Mouse (Mus musculus): ENCODE measurements around the gene Gm29666. TPM values are rescaled to one million over a fixed set of nuclear protein-coding genes. Genes with fewer than 3 reads are reported as not detected.

The Gm29666 gene
- polyA plus RNA-seq, 1 experiment from 2014 or later = 0.52 TPM

DNA sequence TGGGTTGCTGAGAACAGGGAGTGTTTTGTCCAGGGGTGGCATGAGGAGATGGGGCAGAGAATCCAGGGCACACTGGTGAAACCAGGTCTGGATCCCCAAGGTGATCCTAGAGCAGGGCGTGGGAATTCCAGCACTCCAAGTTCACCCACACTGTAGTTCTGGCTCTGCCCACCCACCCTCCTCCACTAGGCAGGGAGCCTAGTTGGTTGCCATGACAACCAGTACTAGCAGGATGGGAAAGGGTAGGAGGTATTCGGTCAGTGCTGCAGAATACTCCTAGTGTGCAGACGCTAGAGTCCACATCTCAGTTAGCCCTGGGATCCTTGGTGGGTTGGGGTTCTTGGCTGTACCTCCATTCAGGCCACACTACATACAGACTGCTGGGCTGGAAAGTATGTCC is 38.0 kb upstream of the Gm29666 start:
- Histone ChIP-seq H3K9ac (ENCODE audit: low read depth, low read length) (no peak overlapping the region), H3K4me2 (no peak overlapping the region), H3K36me3 (ENCODE audit: control insufficient read depth, insufficient read depth, low read length) (0 out of 2 replicates have a peak, but pooled peaks cover 2% of the 10 kb centered on the region), H3K9me3 (replicated peaks; ENCODE audit: control insufficient read depth, low read length) (no peaks in the 10 kb centered on the region), H3K4me1 (ENCODE audit: control insufficient read depth, insufficient read depth, low read length) (no peaks in the 10 kb centered on the region), H3K4me3 (ENCODE audit: low read depth, low read length) (no peak overlapping the region), H3K27me3 (ENCODE audit: control insufficient read depth, insufficient read depth, low read length) (no peaks in the 10 kb centered on the region), H3K27ac (ENCODE audit: low read depth, low read length) (no peak overlapping the region)
- 56% methylated on average over 3 of the region's 3 CpGs for WGBS (ENCODE audit: insufficient replicate concordance)
- ATAC-seq (replicated peaks; ENCODE audit: insufficient number of reproducible peaks, low FRiP score, low TSS enrichment) = no peak

DNA sequence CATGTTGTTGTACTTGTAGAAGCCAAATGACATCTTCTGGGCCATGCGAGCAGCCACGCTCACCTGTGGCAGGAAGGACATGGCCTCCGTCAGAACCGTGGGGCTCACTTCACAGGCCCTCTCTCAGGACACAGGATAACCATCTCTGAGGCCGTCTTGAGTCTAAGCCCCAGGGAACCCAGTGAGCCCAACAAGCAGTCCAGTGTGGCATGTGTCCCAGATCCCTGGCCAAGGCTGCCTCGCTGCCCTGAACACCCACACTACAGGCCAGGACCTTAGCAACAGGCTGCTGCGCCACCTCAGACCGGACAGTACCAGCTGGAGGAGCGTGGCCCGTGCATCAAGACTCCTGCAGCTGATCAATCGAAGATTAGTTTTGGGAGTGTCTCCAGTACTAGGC is 33.4 kb upstream of the Gm29666 start:
- no peak overlapping the region for H3K4me3 ChIP-seq (ENCODE audit: low read depth, low read length)
- peaks cover 6% of the 10 kb centered on the region; the same call in 1 of the 2 replicates for H3K36me3 ChIP-seq (ENCODE audit: control insufficient read depth, insufficient read depth, low read length)
- H3K27ac ChIP-seq (ENCODE audit: low read depth, low read length) = no peak overlapping the region
- H3K4me1 ChIP-seq (ENCODE audit: control insufficient read depth, insufficient read depth, low read length) = peaks cover 8% of the 10 kb centered on the region; the same call in 1 of the 2 replicates
- no peaks in the 10 kb centered on the region for H3K27me3 ChIP-seq (ENCODE audit: control insufficient read depth, insufficient read depth, low read length)
- no peaks in the 10 kb centered on the region for H3K9me3 ChIP-seq (replicated peaks; ENCODE audit: control insufficient read depth, low read length)
- H3K4me2 ChIP-seq = no peak overlapping the region
- no peak overlapping the region for H3K9ac ChIP-seq (ENCODE audit: low read depth, low read length)
- 81% methylated on average over 11 of the region's 11 CpGs for WGBS (ENCODE audit: insufficient replicate concordance)
- no peak for ATAC-seq (replicated peaks; ENCODE audit: insufficient number of reproducible peaks, low FRiP score, low TSS enrichment)

DNA sequence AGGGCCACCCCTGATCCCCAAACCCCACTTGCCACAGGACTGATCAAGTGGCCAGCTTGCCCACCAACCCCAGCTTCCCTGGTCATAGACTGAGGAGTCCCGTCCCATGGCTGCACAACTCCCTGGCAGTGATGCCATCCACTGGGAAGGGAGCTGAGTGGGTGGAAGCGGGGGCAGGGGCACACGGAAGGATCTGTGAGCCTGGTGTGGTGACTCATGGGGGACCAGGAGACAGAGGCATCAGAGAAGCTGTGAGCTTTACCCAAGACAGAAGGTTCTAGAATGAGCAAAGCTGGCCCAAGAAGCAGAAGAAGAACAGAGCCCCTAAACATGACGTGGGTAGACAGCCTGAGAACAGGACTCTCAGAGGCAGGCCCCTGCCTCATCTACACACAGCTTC is 30.2 kb upstream of the Gm29666 start:
- no peak overlapping the region for H3K4me3 ChIP-seq (ENCODE audit: low read depth, low read length)
- 86% methylated on average over 4 of the region's 4 CpGs for WGBS (ENCODE audit: insufficient replicate concordance)
- H3K9me3 ChIP-seq (replicated peaks; ENCODE audit: control insufficient read depth, low read length) = no peaks in the 10 kb centered on the region
- ATAC-seq (replicated peaks; ENCODE audit: insufficient number of reproducible peaks, low FRiP score, low TSS enrichment) = no peak
- H3K27me3 ChIP-seq (ENCODE audit: control insufficient read depth, insufficient read depth, low read length) = no peaks in the 10 kb centered on the region
- H3K4me2 ChIP-seq = no peak overlapping the region
- no peak overlapping the region for H3K9ac ChIP-seq (ENCODE audit: low read depth, low read length)
- H3K36me3 ChIP-seq (ENCODE audit: control insufficient read depth, insufficient read depth, low read length) = peaks cover 4% of the 10 kb centered on the region; the same call in 1 of the 2 replicates
- no peak overlapping the region for H3K27ac ChIP-seq (ENCODE audit: low read depth, low read length)
- H3K4me1 ChIP-seq (ENCODE audit: control insufficient read depth, insufficient read depth, low read length) = peaks cover 8% of the 10 kb centered on the region; the same call in 1 of the 2 replicates

DNA sequence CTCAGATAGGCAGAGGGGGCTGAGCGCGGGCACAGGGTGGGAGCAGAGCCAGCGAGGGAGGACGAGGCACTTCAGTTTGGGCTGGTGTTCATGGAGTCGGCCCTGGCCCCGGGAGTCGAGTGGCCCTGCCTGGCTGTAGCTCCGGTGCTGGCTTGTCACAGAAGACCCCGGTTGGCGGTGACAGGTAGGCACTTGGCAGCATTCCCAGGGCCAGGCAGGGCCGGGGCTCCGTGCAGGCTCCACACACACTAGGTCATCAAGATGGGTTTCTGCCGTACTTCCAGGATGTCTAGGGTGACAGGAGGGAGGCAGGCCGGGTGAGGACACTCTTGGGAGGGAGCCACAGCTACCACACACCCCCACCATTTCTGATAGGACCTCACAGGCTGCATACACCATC is 29.2 kb upstream of the Gm29666 start:
- H3K9ac ChIP-seq (ENCODE audit: low read depth, low read length) = no peak overlapping the region
- no peaks in the 10 kb centered on the region for H3K27me3 ChIP-seq (ENCODE audit: control insufficient read depth, insufficient read depth, low read length)
- H3K4me1 ChIP-seq (ENCODE audit: control insufficient read depth, insufficient read depth, low read length) = peaks cover 8% of the 10 kb centered on the region; the same call in 1 of the 2 replicates
- H3K36me3 ChIP-seq (ENCODE audit: control insufficient read depth, insufficient read depth, low read length) = peaks cover 4% of the 10 kb centered on the region; the same call in 1 of the 2 replicates
- H3K4me2 ChIP-seq = no peak overlapping the region
- 62% methylated on average over 14 of the region's 14 CpGs for WGBS (ENCODE audit: insufficient replicate concordance)
- H3K27ac ChIP-seq (ENCODE audit: low read depth, low read length) = no peak overlapping the region; the same call in 1 of the 2 replicates
- no peaks in the 10 kb centered on the region for H3K9me3 ChIP-seq (replicated peaks; ENCODE audit: control insufficient read depth, low read length)
- no peak for ATAC-seq (replicated peaks; ENCODE audit: insufficient number of reproducible peaks, low FRiP score, low TSS enrichment)
- no peak overlapping the region for H3K4me3 ChIP-seq (ENCODE audit: low read depth, low read length)

DNA sequence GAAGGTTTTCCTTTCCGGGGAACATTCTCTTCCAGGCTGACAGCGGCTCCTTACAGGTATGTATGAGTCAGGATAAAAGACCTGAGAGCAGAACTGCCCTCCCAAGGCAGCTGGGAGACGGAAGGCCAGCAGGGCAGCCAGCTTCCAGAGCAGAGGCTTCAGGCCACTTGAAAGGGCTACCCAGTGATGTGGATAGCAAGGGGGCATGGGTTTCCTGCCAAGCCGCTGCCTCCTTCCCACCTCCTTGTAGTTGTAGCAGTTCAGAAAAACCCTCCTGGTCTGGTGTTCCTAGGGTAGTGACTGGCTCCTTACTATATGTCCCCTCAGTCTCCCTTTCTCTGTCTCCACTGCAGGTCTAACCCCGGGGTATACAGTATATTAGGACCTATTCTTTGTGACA is 24.5 kb upstream of the Gm29666 start:
- H3K27me3 ChIP-seq (ENCODE audit: control insufficient read depth, insufficient read depth, low read length) = no peaks in the 10 kb centered on the region
- H3K36me3 ChIP-seq (ENCODE audit: control insufficient read depth, insufficient read depth, low read length) = peaks cover 4% of the 10 kb centered on the region
- peak overlapping the region; percentile 10; the same call in 1 of the 2 replicates for H3K27ac ChIP-seq (ENCODE audit: low read depth, low read length)
- no peak overlapping the region for H3K4me2 ChIP-seq
- H3K9me3 ChIP-seq (replicated peaks; ENCODE audit: control insufficient read depth, low read length) = no peaks in the 10 kb centered on the region
- no peak overlapping the region for H3K4me3 ChIP-seq (ENCODE audit: low read depth, low read length)
- WGBS (ENCODE audit: insufficient replicate concordance) = 73% methylated on average over 5 of the region's 5 CpGs
- peaks cover 9% of the 10 kb centered on the region; the same call in 1 of the 2 replicates for H3K4me1 ChIP-seq (ENCODE audit: control insufficient read depth, insufficient read depth, low read length)
- H3K9ac ChIP-seq (ENCODE audit: low read depth, low read length) = no peak overlapping the region
- ATAC-seq (replicated peaks; ENCODE audit: insufficient number of reproducible peaks, low FRiP score, low TSS enrichment) = no peak

DNA sequence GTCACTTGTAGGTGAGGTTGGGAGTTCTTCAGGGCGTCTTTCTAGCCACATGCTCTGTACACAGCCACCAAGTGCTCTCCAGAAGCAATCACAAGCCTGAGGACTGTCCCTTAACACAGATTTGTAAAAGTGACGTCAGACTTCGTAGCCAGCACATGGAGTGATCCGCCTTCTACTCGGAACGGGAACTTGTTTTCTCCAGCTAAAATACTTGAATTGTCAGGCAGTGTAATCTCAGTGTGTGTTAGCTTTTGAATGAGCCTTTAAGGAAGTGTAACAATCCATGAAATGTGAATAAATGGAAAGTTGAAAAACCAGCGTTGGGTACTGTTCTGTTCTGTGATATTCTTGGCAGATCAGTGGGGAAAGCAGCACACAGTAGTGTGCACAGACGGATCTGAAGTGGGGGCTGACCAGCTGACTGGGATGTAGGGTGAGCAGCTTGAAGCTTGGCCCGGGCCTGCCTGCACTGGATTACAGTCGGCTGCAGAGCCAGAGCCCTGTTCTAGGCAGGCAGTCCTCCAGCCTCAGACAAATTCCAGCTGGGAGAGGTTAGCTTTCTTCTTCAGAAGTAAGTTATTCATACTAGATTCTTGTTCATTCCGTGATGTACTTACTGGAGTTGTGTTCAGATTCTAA is 22.9 kb upstream of the Gm29666 start:
- H3K9ac ChIP-seq (ENCODE audit: low read depth, low read length) = no peak overlapping the region
- ATAC-seq (replicated peaks; ENCODE audit: insufficient number of reproducible peaks, low FRiP score, low TSS enrichment) = no peak
- no peak overlapping the region for H3K4me3 ChIP-seq (ENCODE audit: low read depth, low read length)
- 68% methylated on average over 11 of the region's 11 CpGs for WGBS (ENCODE audit: insufficient replicate concordance)
- no peak overlapping the region for H3K27ac ChIP-seq (ENCODE audit: low read depth, low read length)
- H3K36me3 ChIP-seq (ENCODE audit: control insufficient read depth, insufficient read depth, low read length) = peaks cover 20% of the 10 kb centered on the region
- H3K4me2 ChIP-seq = no peak overlapping the region
- no peaks in the 10 kb centered on the region for H3K27me3 ChIP-seq (ENCODE audit: control insufficient read depth, insufficient read depth, low read length)
- H3K9me3 ChIP-seq (replicated peaks; ENCODE audit: control insufficient read depth, low read length) = no peaks in the 10 kb centered on the region
- peaks cover 4% of the 10 kb centered on the region; the same call in 1 of the 2 replicates for H3K4me1 ChIP-seq (ENCODE audit: control insufficient read depth, insufficient read depth, low read length)

DNA sequence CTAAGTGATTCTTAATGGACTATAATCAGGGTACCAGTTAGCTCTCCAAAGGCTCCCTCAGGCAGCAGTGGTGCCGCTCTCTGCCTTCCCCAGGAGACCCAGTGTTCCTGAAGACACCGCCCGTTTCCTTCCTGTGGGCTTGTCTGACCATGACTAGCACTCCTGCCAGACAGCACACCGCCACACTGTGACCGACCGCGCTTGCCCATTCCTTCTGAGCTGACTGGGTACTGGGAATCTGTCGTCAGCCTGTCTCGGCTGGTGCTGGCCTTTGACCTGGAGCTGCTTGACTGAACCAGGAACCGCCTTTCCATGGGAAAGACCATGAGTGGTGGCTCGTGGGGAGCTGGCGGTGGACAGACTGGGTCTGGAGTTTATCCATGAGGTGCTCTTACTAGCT is 20.3 kb upstream of the Gm29666 start:
- no peaks in the 10 kb centered on the region for H3K27me3 ChIP-seq (ENCODE audit: control insufficient read depth, insufficient read depth, low read length)
- no peaks in the 10 kb centered on the region for H3K9me3 ChIP-seq (replicated peaks; ENCODE audit: control insufficient read depth, low read length)
- 49% methylated on average over 12 of the region's 12 CpGs for WGBS (ENCODE audit: insufficient replicate concordance)
- peaks cover 43% of the 10 kb centered on the region for H3K36me3 ChIP-seq (ENCODE audit: control insufficient read depth, insufficient read depth, low read length)
- peaks cover 4% of the 10 kb centered on the region; the same call in 1 of the 2 replicates for H3K4me1 ChIP-seq (ENCODE audit: control insufficient read depth, insufficient read depth, low read length)
- no peak overlapping the region for H3K9ac ChIP-seq (ENCODE audit: low read depth, low read length)
- no peak overlapping the region for H3K4me3 ChIP-seq (ENCODE audit: low read depth, low read length)
- H3K27ac ChIP-seq (ENCODE audit: low read depth, low read length) = no peak overlapping the region
- no peak overlapping the region for H3K4me2 ChIP-seq
- peak; percentile 42; the same call in 1 of the 2 replicates for ATAC-seq (replicated peaks; ENCODE audit: insufficient number of reproducible peaks, low FRiP score, low TSS enrichment)

DNA sequence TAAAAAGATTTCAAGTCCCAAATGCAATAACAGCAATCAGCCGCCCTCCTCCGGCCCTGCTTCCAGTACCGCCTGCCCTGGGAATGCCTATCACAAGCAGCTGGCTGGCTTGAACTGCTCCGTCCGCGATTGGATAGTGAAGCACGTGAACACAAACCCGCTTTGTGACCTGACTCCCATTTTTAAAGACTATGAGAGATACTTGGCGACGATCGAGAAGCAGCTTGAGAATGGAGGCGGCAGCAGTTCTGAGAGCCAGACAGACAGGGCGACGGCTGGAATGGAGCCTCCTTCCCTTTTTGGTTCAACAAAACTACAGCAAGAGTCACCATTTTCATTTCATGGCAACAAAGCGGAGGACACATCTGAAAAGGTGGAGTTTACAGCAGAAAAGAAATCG is 15.1 kb upstream of the Gm29666 start:
- peaks cover 4% of the 10 kb centered on the region; the same call in 1 of the 2 replicates for H3K4me1 ChIP-seq (ENCODE audit: control insufficient read depth, insufficient read depth, low read length)
- H3K4me3 ChIP-seq (ENCODE audit: low read depth, low read length) = no peak overlapping the region
- H3K27ac ChIP-seq (ENCODE audit: low read depth, low read length) = no peak overlapping the region
- no peak overlapping the region for H3K9ac ChIP-seq (ENCODE audit: low read depth, low read length)
- H3K36me3 ChIP-seq (ENCODE audit: control insufficient read depth, insufficient read depth, low read length) = peaks cover 74% of the 10 kb centered on the region
- no peaks in the 10 kb centered on the region for H3K27me3 ChIP-seq (ENCODE audit: control insufficient read depth, insufficient read depth, low read length)
- no peak for ATAC-seq (replicated peaks; ENCODE audit: insufficient number of reproducible peaks, low FRiP score, low TSS enrichment)
- 90% methylated on average over 16 of the region's 16 CpGs for WGBS (ENCODE audit: insufficient replicate concordance)
- H3K4me2 ChIP-seq = no peak overlapping the region
- H3K9me3 ChIP-seq (replicated peaks; ENCODE audit: control insufficient read depth, low read length) = no peaks in the 10 kb centered on the region

DNA sequence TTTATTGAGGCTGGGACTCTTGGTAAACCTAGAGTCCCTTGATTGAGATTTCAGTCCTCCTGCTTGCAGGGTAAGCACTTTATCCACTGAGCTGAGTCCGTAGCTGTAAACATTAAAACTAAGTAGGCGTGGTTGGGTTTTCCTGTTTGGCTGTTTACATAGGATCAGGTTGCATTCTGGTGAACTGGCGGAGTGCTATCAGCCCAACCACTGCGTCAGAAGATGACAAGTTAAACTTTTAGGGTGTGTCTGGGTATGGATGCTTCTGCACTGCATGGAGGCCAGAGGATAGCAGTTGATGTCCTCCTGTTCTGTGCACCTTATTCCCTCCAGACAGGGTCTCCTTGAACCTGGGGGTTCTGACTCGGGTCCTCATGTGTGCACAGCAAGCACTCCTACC is 12.5 kb upstream of the Gm29666 start:
- no peak for ATAC-seq (replicated peaks; ENCODE audit: insufficient number of reproducible peaks, low FRiP score, low TSS enrichment)
- WGBS (ENCODE audit: insufficient replicate concordance) = 62% methylated on average over 5 of the region's 5 CpGs
- peaks cover 69% of the 10 kb centered on the region for H3K36me3 ChIP-seq (ENCODE audit: control insufficient read depth, insufficient read depth, low read length)

More for the DNA sequence above, 12.5 kb upstream of the Gm29666 start:
- no peak overlapping the region for H3K4me2 ChIP-seq
- H3K27ac ChIP-seq (ENCODE audit: low read depth, low read length) = no peak overlapping the region
- no peak overlapping the region for H3K4me3 ChIP-seq (ENCODE audit: low read depth, low read length)
- no peaks in the 10 kb centered on the region for H3K9me3 ChIP-seq (replicated peaks; ENCODE audit: control insufficient read depth, low read length)
- no peaks in the 10 kb centered on the region for H3K27me3 ChIP-seq (ENCODE audit: control insufficient read depth, insufficient read depth, low read length)
- no peaks in the 10 kb centered on the region for H3K4me1 ChIP-seq (ENCODE audit: control insufficient read depth, insufficient read depth, low read length)
- H3K9ac ChIP-seq (ENCODE audit: low read depth, low read length) = no peak overlapping the region
